Mouse (Mus musculus) lung, embryonic 14.5 days (tissue): ENCODE measurements at regions not wholly inside any gene's neighbourhood (a gene's known extent, or its start where the extent isn't known, plus 50 kb on each side); places are given as distances from the start of the nearest gene placed in this dataset.

Experiments used
- ATAC-seq: fragments of 200-750 bp; cut with Nextera tagmentation; 2 replicates; pipeline ENCODE4 v1.8.0; 2017; ENCODE audit warnings: mild to moderate bottlenecking, moderate TSS enrichment, moderate library complexity; ENCODE audit not compliant: insufficient read depth
- DNase-seq: peaks from one replicate; pipeline ENCODE4 v3.0.0-alpha.2; 2015
- H3K27ac ChIP-seq: fragments of 300-500 bp; sonication (generic); 2 replicates; pipeline ENCODE4 v1.5.1; 2014; ENCODE audit warnings: low read depth, mild to moderate bottlenecking, moderate library complexity
- H3K27me3 ChIP-seq: fragments of 300-500 bp; sonication (generic); 2 replicates; pipeline ENCODE4 v1.6.1; 2014; ENCODE audit warnings: low read length, control low read depth; ENCODE audit not compliant: insufficient read depth
- H3K36me3 ChIP-seq: fragments of 300-500 bp; sonication (generic); 2 replicates; pipeline ENCODE4 v1.6.1; 2014; ENCODE audit warnings: control low read depth; ENCODE audit not compliant: insufficient read depth
- H3K4me1 ChIP-seq: fragments of 300-500 bp; sonication (generic); 2 replicates; pipeline ENCODE4 v1.6.1; 2014; ENCODE audit warnings: antibody characterized with exemption, control low read depth; ENCODE audit not compliant: insufficient read depth
- H3K4me2 ChIP-seq: fragments of 300-500 bp; sonication (generic); 2 replicates; pipeline ENCODE4 v1.6.1; 2014; ENCODE audit warnings: mild to moderate bottlenecking
- H3K4me3 ChIP-seq: fragments of 300-500 bp; sonication (generic); 2 replicates; pipeline ENCODE4 v1.5.1; 2014; ENCODE audit warnings: low read depth, low read length
- H3K9ac ChIP-seq: fragments of 300-500 bp; sonication (generic); 2 replicates; pipeline ENCODE4 v1.6.1; 2014
- H3K9me3 ChIP-seq: fragments of 300-500 bp; sonication (generic); 2 replicates; pipeline ENCODE4 v1.6.1; 2016; ENCODE audit warnings: low read depth, low read length, control low read depth
- CTCF ChIP-seq: IDR thresholded peaks from 2 replicates; pipeline ENCODE4 v1.5.1; 2016; ENCODE audit warnings: antibody characterized with exemption, low read depth
- WGBS: fragments of 180-500 bp; shearing (Covaris S2); extraction: QIAGEN DNeasy Blood & Tissue Kit; methylation state at CpG from one replicate; pipeline ENCODE4 v1.1.7; 2014; 5-methylcytosine and 5-hydroxymethylcytosine counted together

DNA sequence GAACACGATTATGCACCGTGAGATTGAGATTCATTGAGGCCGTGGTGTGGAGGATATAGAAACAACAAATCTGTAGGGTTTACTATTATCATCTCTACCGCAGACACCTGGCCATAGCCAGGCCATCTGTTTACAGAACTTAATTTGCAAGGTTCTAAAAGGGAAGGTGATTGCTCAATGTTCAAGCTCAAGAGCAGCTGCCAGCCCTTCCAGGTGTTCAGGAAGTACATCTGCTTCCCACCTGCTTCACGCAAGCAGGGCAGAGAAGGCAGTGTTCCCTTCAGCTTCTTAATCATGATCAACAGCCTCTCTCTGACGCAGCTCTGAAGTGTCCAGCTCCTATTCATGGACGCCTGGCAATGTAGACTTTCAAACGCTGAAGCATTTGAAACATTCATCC, 202.4 kb upstream of the Prdm1 start:
- no peak for TF ChIP-seq CTCF
- no peaks in the 10 kb centered on the region for H3K27me3 ChIP-seq
- H3K4me3 ChIP-seq = no peak overlapping the region
- no peaks in the 10 kb centered on the region for H3K36me3 ChIP-seq
- 69% methylated on average over 8 of the region's 8 CpGs for WGBS
- no peaks in the 10 kb centered on the region for H3K9me3 ChIP-seq
- DNase-seq (no peak), ATAC-seq (no peak)
- no peaks in the 10 kb centered on the region for H3K4me1 ChIP-seq
- no peak overlapping the region for H3K9ac ChIP-seq
- no peak overlapping the region for H3K27ac ChIP-seq
- H3K4me2 ChIP-seq = no peak overlapping the region

DNA sequence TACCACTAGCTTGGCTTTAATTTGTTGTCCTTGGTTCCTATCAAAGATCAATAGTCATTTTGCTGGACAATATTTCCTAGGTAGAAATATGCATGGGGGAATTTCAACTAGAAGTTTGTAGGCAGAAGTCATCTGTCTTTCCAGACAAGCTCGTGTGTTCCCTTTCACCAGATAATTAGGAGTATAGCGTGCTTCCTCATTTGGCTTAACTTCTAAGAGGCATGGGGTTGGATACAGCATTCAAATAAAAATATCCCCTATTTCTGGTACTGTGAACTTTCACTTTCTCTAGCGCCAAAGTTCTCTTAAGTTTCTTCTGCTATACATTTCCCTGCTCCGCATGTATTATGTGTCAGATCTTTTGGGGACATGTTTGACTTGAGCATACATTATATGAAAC, 200.7 kb upstream of the Prdm1 start:
- H3K4me2 ChIP-seq = no peak overlapping the region
- no peak overlapping the region for H3K9ac ChIP-seq
- H3K4me1 ChIP-seq = no peaks in the 10 kb centered on the region
- H3K36me3 ChIP-seq = no peaks in the 10 kb centered on the region
- H3K27ac ChIP-seq = no peak overlapping the region
- no peak for ATAC-seq
- DNase-seq = no peak
- WGBS = 74% methylated on average over 4 of the region's 4 CpGs
- H3K4me3 ChIP-seq = no peak overlapping the region
- no peaks in the 10 kb centered on the region for H3K27me3 ChIP-seq
- H3K9me3 ChIP-seq = no peaks in the 10 kb centered on the region
- no peak for TF ChIP-seq CTCF

DNA sequence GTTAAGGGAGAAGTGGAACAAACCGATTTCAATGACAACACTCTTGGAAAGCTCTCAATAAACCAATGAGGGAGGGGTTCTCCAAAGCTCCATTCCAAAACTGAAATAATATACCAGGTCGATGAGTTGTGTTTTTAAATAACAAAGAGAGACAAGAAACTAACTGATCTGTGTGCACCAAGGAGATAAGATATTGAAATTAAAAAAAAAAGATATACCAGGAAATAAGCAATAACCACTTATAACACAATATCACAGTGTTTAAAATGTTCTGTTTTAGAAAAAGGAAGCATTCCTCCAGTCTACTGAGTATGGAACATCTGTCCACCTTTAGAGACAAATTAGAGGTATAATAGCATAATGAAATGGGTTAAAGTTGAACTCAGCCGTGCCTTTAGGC, 196.3 kb upstream of the Prdm1 start:
- H3K36me3 ChIP-seq = no peaks in the 10 kb centered on the region
- no peak overlapping the region for H3K4me2 ChIP-seq
- no peaks in the 10 kb centered on the region for H3K9me3 ChIP-seq
- TF ChIP-seq CTCF = no peak
- H3K9ac ChIP-seq = no peak overlapping the region
- no peak for DNase-seq
- H3K4me3 ChIP-seq = no peak overlapping the region
- no peak overlapping the region for H3K27ac ChIP-seq
- H3K27me3 ChIP-seq = no peaks in the 10 kb centered on the region
- 62% methylated on average over 3 of the region's 3 CpGs for WGBS
- ATAC-seq = no peak
- H3K4me1 ChIP-seq = no peaks in the 10 kb centered on the region

DNA sequence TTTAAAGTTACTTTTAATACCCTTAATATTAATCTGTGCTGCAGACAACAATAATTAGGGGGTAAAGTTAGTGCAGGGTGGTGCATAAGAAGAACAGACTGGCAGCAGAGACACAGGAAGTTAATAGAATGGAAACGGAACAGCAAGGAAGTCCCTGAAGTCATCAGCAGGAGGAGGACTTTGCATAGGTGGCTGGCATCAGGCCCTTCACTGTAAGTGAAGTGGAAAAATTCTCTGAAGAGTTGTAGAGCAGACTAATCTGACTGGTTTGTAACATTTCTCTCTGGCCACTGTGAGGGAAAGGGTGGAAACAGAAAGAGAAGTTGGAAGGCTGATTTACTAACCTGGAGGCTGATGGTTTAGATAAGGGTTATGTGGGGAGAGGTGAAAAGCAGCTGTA, 195.5 kb upstream of the Prdm1 start:
- WGBS = 31% methylated on average over 1 of the region's 1 CpGs
- ATAC-seq (no peak), DNase-seq (no peak)
- Histone ChIP-seq H3K9me3 (no peaks in the 10 kb centered on the region), H3K4me3 (no peak overlapping the region), H3K4me1 (no peaks in the 10 kb centered on the region), H3K9ac (no peak overlapping the region), H3K36me3 (no peaks in the 10 kb centered on the region), H3K4me2 (no peak overlapping the region), H3K27me3 (no peaks in the 10 kb centered on the region), H3K27ac (no peak overlapping the region; the same call in 1 of the 2 replicates)
- TF ChIP-seq CTCF = no peak

DNA sequence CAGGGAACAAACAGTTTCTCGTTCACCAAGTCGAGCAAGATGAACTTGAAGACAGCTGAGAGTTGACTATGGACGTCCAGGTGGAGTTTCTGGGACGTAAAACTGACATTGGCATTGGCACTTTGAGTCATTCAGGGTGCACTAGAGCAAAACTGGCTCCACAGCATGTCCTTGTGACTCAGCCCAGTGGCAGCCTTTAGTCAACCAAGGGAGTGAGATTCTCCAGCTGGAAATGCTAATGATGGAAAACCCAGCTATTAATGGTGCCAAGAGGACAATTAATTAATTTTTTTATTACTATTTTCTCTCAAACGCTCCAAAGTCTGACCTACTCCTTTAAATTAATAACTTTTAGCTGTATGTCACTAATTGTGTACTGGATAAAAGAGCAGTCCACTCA, 195.0 kb upstream of the Prdm1 start:
- Histone ChIP-seq H3K4me3 (no peak overlapping the region), H3K4me2 (no peak overlapping the region), H3K9me3 (no peaks in the 10 kb centered on the region), H3K27ac (no peak overlapping the region), H3K9ac (no peak overlapping the region), H3K36me3 (no peaks in the 10 kb centered on the region), H3K27me3 (no peaks in the 10 kb centered on the region), H3K4me1 (no peaks in the 10 kb centered on the region)
- WGBS = 73% methylated on average over 5 of the region's 5 CpGs
- no peak for TF ChIP-seq CTCF
- DNase-seq = no peak
- no peak for ATAC-seq

DNA sequence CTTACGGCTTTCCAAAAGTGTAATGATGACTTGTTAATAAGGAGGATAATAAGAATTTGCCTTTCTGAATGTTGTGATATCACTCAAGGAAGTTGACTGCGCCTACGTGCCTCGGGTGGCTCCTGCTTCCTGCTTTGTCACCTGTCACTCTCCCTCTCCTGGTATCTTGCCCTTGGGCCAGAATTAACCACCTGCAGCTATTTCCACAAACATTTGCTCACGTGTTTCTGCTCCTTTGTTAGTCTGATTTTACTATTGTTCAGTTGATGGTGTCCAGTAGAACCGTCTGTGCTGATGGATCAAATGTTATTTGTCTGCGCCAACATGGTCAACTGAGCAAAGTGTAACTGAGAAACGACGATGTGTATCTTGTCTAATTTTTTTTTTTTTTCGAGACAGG, 193.4 kb upstream of the Prdm1 start:
- WGBS = 79% methylated on average over 10 of the region's 10 CpGs
- DNase-seq (no peak), ATAC-seq (no peak)
- Histone ChIP-seq H3K9ac (no peak overlapping the region), H3K4me1 (no peaks in the 10 kb centered on the region), H3K36me3 (no peaks in the 10 kb centered on the region), H3K27ac (no peak overlapping the region), H3K4me3 (no peak overlapping the region), H3K4me2 (no peak overlapping the region), H3K9me3 (no peaks in the 10 kb centered on the region), H3K27me3 (no peaks in the 10 kb centered on the region)
- no peak for TF ChIP-seq CTCF

DNA sequence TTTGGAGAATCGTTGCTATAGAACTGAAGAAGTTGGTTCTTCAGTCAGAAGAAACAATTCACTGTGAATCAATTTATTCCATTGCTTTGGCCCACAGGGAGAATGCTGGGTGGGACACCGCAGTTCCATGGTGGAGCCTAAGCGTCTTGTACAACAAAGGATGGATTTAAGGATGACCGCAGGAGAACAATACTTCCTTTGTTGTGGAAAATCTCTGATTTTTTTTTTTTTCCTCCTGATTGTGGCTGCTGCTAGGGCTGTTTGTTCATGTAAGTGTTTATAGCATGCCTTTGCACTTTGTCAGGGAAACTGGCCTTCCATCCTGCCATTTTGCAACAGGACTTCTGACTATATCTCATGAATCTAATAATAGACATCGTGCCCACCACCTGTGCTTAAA, 188.3 kb upstream of the Prdm1 start:
- no peaks in the 10 kb centered on the region for H3K9me3 ChIP-seq
- H3K4me2 ChIP-seq = no peak overlapping the region
- ATAC-seq (no peak), DNase-seq (no peak)
- no peaks in the 10 kb centered on the region for H3K27me3 ChIP-seq
- no peak overlapping the region for H3K9ac ChIP-seq
- no peaks in the 10 kb centered on the region for H3K4me1 ChIP-seq
- no peak overlapping the region for H3K27ac ChIP-seq
- no peak for TF ChIP-seq CTCF
- WGBS = 87% methylated on average over 5 of the region's 5 CpGs
- no peaks in the 10 kb centered on the region for H3K36me3 ChIP-seq
- H3K4me3 ChIP-seq = no peak overlapping the region

DNA sequence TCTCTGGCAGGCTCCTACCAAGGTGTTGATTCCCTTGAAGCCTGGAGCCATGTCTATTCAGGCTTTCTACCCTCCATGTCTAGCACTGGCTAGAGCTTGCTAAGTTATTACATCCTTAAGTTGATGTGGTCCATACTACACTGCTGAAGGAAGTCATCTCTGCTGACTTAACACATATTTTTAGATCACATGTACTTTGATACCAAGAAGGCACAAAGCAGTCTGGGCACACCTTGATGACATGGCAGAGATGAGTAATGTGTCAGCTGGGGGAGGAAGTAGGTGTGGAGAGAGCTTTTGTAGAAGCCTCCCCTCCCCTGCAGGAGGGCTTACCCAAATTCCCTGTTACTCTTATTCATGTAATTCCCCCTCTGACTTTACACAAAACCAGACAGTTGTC, 187.6 kb upstream of the Prdm1 start:
- no peaks in the 10 kb centered on the region for H3K4me1 ChIP-seq
- no peak for DNase-seq
- H3K36me3 ChIP-seq = no peaks in the 10 kb centered on the region
- H3K9me3 ChIP-seq = no peaks in the 10 kb centered on the region
- H3K9ac ChIP-seq = no peak overlapping the region
- no peaks in the 10 kb centered on the region for H3K27me3 ChIP-seq
- TF ChIP-seq CTCF = no peak
- H3K4me2 ChIP-seq = no peak overlapping the region
- H3K27ac ChIP-seq = no peak overlapping the region
- H3K4me3 ChIP-seq = no peak overlapping the region
- no peak for ATAC-seq
